Mouse (Mus musculus) myocyte (in vitro differentiated cells): ENCODE measurements at regions not wholly inside any gene's neighbourhood (a gene's known extent, or its start where the extent isn't known, plus 50 kb on each side); places are given as distances from the start of the nearest gene placed in this dataset.

Experiments used
- H3K27me3 ChIP-seq: one replicate; pipeline ENCODE4 v1.6.1; 2011; ENCODE audit not compliant: control insufficient read depth, insufficient read depth, insufficient read length
- H3K36me3 ChIP-seq: one replicate; pipeline ENCODE4 v1.6.1; 2011; ENCODE audit not compliant: control insufficient read depth, insufficient read depth
- H3K4me2 ChIP-seq: one replicate; pipeline ENCODE4 v1.6.1; 2011; ENCODE audit warnings: low read depth, control low read depth
- H3K4me3 ChIP-seq: one replicate; pipeline ENCODE4 v1.5.1; 2011; ENCODE audit warnings: mild to moderate bottlenecking, control low read depth, moderate library complexity
- H3K79me2 ChIP-seq: one replicate; pipeline ENCODE4 v1.6.1; 2011; ENCODE audit not compliant: control insufficient read depth, insufficient read depth
- H3ac ChIP-seq: one replicate; pipeline ENCODE4 v1.6.1; 2011; ENCODE audit not compliant: control insufficient read depth, insufficient read length
- CEBPB ChIP-seq: IDR thresholded peaks from 2 replicates; pipeline ENCODE4 v1.6.1; 2011; ENCODE audit warnings: mild to moderate bottlenecking, moderate library complexity; ENCODE audit not compliant: poor library complexity, insufficient read depth, severe bottlenecking
- E2F4 ChIP-seq: IDR thresholded peaks from one replicate; pipeline ENCODE4 v1.6.1; 2011; ENCODE audit warnings: mild to moderate bottlenecking, control low read depth, moderate library complexity; ENCODE audit not compliant: insufficient read depth
- MAX ChIP-seq: IDR thresholded peaks from one replicate; pipeline ENCODE4 v1.6.1; 2011; ENCODE audit warnings: low read depth, mild to moderate bottlenecking, control low read depth
- MYOD1 ChIP-seq, 3 experiments: IDR thresholded peaks; one replicate each; pipeline ENCODE4 v1.6.1; 2011; ENCODE audit warnings: control low read depth in 2 of 3, low read depth in 2 of 3, mild to moderate bottlenecking in 2 of 3, moderate library complexity in 1 of 3; ENCODE audit not compliant: insufficient read length in 2 of 3, control insufficient read depth in 1 of 3
- MYOG ChIP-seq, 3 experiments: IDR thresholded peaks; one replicate each; pipeline ENCODE4 v1.6.1; 2011; ENCODE audit warnings: control low read depth in 2 of 3, low read depth in 2 of 3, mild to moderate bottlenecking in 2 of 3; ENCODE audit not compliant: insufficient read length in 2 of 3, control insufficient read depth in 1 of 3, insufficient read depth in 1 of 3
- POLR2A ChIP-seq: IDR thresholded peaks from one replicate; pipeline ENCODE4 v1.6.1; 2011; ENCODE audit warnings: low read depth, mild to moderate bottlenecking, control low read depth, moderate library complexity; ENCODE audit not compliant: insufficient read length
- POLR2AphosphoS2 ChIP-seq: IDR thresholded peaks from one replicate; pipeline ENCODE4 v1.6.1; 2011; ENCODE audit warnings: low read depth, control low read depth; ENCODE audit not compliant: insufficient read length
- REST ChIP-seq: IDR thresholded peaks from one replicate; pipeline ENCODE4 v1.6.1; 2011; ENCODE audit warnings: mild to moderate bottlenecking, control low read depth, moderate library complexity; ENCODE audit not compliant: insufficient read depth, insufficient read length
- SRF ChIP-seq: IDR thresholded peaks from one replicate; pipeline ENCODE4 v1.6.1; 2011; ENCODE audit warnings: low read depth; ENCODE audit not compliant: control insufficient read depth, insufficient read length
- TCF12 ChIP-seq: IDR thresholded peaks from one replicate; pipeline ENCODE4 v1.6.1; 2011; ENCODE audit warnings: mild to moderate bottlenecking, control low read depth; ENCODE audit not compliant: poor library complexity, insufficient read depth, severe bottlenecking
- TCF3 ChIP-seq: IDR thresholded peaks from one replicate; pipeline ENCODE4 v1.6.1; 2011; ENCODE audit warnings: low read depth, control low read depth; ENCODE audit not compliant: insufficient read length
- USF1 ChIP-seq: IDR thresholded peaks from one replicate; pipeline ENCODE4 v1.6.1; 2011; ENCODE audit warnings: low read depth, mild to moderate bottlenecking, control low read depth, moderate library complexity

- H3K27me3 ChIP-seq, result no peaks in the 10 kb centered on the region
- no peak overlapping the region for H3ac ChIP-seq
- no peaks in the 10 kb centered on the region for H3K36me3 ChIP-seq
- TF ChIP-seq POLR2A, result no peak
- TF ChIP-seq USF1, result no peak
- H3K4me2 ChIP-seq, result no peak overlapping the region
- H3K4me3 ChIP-seq, result no peak overlapping the region
- H3K79me2 ChIP-seq, result no peaks in the 10 kb centered on the region
Measured at GRCm38 (mm10) chr17:75696103-75696728, 144.5 kb upstream of the Fam98a start.

DNA sequence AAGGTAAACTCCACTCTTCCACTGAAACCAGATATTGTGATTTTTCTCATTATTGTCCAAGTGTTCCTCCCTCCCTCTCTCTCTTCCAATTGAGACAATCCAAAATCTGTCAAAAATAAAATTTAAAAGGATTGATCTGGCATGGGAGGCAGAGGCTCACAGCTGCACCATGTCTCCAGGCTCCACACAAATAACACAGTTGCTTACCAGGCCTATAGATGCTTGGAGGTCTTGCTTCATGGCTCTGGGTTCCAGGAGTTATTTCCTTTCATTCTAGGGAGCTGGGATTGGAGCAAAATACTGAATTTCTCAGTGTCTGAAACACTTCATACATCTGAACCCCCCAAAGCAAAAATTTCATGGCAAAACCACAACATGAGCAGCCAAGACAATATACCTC lies 134.2 kb upstream of the Fam98a start:
- Histone ChIP-seq H3K4me2 (no peak overlapping the region), H3K27me3 (no peaks in the 10 kb centered on the region), H3K36me3 (no peaks in the 10 kb centered on the region), H3K79me2 (no peaks in the 10 kb centered on the region), H3ac (no peak overlapping the region), H3K4me3 (no peak overlapping the region)
- TF ChIP-seq MYOD1 (IDR thresholded peaks at IDR 0.05; ENCODE audit: control insufficient read depth in 1 of 3, insufficient read length in 2 of 3, low read depth in 2 of 3), result no peak
- TF ChIP-seq MAX, result no peak
- TF ChIP-seq E2F4, result no peak
- no peak for TF ChIP-seq TCF12
- no peak for TF ChIP-seq POLR2AphosphoS2
- TF ChIP-seq POLR2A, result no peak
- no peak for TF ChIP-seq REST
- no peak for TF ChIP-seq CEBPB

GRCm38 (mm10) chr17:75646982-75647381 lies 95.2 kb upstream of the Fam98a start:
- Histone ChIP-seq H3K4me3 (no peak overlapping the region), H3K79me2 (no peaks in the 10 kb centered on the region), H3K4me2 (no peak overlapping the region), H3K27me3 (no peaks in the 10 kb centered on the region), H3K36me3 (no peaks in the 10 kb centered on the region), H3ac (no peak overlapping the region)
- TF ChIP-seq POLR2AphosphoS2 (no peak), CEBPB (no peak), MYOG (IDR thresholded peaks at IDR 0.05; ENCODE audit: control insufficient read depth in 1 of 3, insufficient read depth in 1 of 3, insufficient read length in 2 of 3, low read depth in 2 of 3) (no peak), TCF3 (no peak), REST (no peak), USF1 (no peak)

DNA sequence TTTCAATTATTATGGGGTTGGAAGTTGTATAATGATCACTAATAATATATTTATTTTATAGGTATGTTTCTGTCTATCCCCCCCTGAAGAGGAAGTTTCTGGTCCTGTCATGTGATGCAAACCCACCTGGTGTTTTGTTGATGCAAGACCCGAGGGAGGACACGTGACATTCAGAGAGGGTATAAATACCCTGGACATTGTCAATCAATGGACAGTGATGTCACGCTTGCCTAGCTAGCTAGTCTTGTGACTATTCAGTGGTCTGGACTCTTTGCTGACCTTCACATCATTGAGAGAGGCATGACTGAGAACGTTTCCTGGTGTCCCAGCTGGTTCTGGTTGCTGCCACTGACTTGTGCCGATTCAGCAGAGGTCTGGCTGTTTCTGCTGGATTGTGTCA lies 93.0 kb upstream of the Fam98a start:
- no peak for TF ChIP-seq MYOD1 (IDR thresholded peaks at IDR 0.05; ENCODE audit: control insufficient read depth in 1 of 3, insufficient read length in 2 of 3, low read depth in 2 of 3)
- TF ChIP-seq POLR2A, result no peak
- TF ChIP-seq USF1, result no peak
- TF ChIP-seq CEBPB, result no peak
- no peak for TF ChIP-seq SRF
- Histone ChIP-seq H3ac (no peak overlapping the region), H3K79me2 (no peaks in the 10 kb centered on the region)

GRCm38 (mm10) chr17:75642311-75642710 lies 90.6 kb upstream of the Fam98a start:
- no peak overlapping the region for H3K4me3 ChIP-seq
- no peak overlapping the region for H3K4me2 ChIP-seq
- no peak overlapping the region for H3ac ChIP-seq
- H3K27me3 ChIP-seq, result no peaks in the 10 kb centered on the region
- H3K36me3 ChIP-seq, result no peaks in the 10 kb centered on the region
- no peak for TF ChIP-seq TCF3
- TF ChIP-seq SRF, result no peak
- no peak for TF ChIP-seq CEBPB
- no peak for TF ChIP-seq REST
- no peak for TF ChIP-seq POLR2AphosphoS2
- TF ChIP-seq E2F4, result no peak
- no peak for TF ChIP-seq TCF12
- no peak for TF ChIP-seq MYOG (IDR thresholded peaks at IDR 0.05; ENCODE audit: control insufficient read depth in 1 of 3, insufficient read depth in 1 of 3, insufficient read length in 2 of 3, low read depth in 2 of 3)
- no peak for TF ChIP-seq POLR2A
- no peak for TF ChIP-seq USF1
- no peak for TF ChIP-seq MAX
- no peak for TF ChIP-seq MYOD1 (IDR thresholded peaks at IDR 0.05; ENCODE audit: control insufficient read depth in 1 of 3, insufficient read length in 2 of 3, low read depth in 2 of 3)
- no peaks in the 10 kb centered on the region for H3K79me2 ChIP-seq

More for the DNA sequence above, 93.0 kb upstream of the Fam98a start:
- Histone ChIP-seq H3K4me3 (no peak overlapping the region), H3K36me3 (no peaks in the 10 kb centered on the region), H3K27me3 (no peaks in the 10 kb centered on the region), H3K4me2 (no peak overlapping the region)
